Mouse (Mus musculus): ENCODE measurements around the gene Plscr1.

DNA sequence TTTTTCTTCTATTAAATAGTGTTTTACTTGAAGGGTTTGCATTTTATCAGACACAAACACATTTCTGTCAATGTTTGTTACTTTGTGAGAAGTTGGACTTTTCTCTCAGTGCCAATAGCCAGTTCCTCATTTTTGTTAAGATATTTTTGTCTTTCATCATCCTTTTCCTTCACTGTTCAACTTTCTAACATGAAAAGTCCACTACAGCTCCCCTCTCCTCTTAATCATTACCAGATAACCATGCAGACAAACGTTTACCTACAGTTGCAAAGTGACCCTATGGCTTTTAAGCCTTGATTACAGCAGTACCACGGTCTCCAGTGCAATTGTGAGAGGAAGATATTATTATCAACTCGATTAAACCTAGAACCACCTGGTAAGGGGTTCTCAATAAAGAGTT lies 51.7 kb downstream of the Plscr1 start:
- TF ChIP-seq POLR2A (IDR thresholded peaks at IDR 0.05; ENCODE audit: borderline replicate concordance, control insufficient read depth, low read depth, low read length) (no peak), CTCF (IDR thresholded peaks at IDR 0.05; ENCODE audit: control insufficient read depth, insufficient read depth, low read length) (no peak)
